Mouse (Mus musculus) embryonic facial prominence, embryonic 14.5 days (tissue): ENCODE results near the gene Brd3. TPM values are rescaled to one million over a fixed set of nuclear protein-coding genes. Genes with fewer than 3 reads are reported as not detected.

ENCODE experiments used
- ATAC-seq: fragments of 200-750 bp; cut with Nextera tagmentation; 2 replicates; pipeline ENCODE4 v1.8.0; 2017; ENCODE audit warnings: low read depth, moderate number of reproducible peaks, moderate TSS enrichment
- DNase-seq: peaks from one replicate; pipeline ENCODE4 v3.0.0-alpha.2; 2015; ENCODE audit warnings: low spot score
- H3K27ac ChIP-seq: fragments of 300-500 bp; sonication (generic); replicated peaks from 2 replicates; pipeline ENCODE4 v1.5.1; 2014; ENCODE audit warnings: low read depth, mild to moderate bottlenecking, low read length, moderate library complexity
- H3K27me3 ChIP-seq: fragments of 300-500 bp; sonication (generic); replicated peaks from 2 replicates; pipeline ENCODE4 v1.6.1; 2014; ENCODE audit warnings: low read length; ENCODE audit not compliant: control insufficient read depth, insufficient read depth
- H3K36me3 ChIP-seq: fragments of 300-500 bp; sonication (generic); 2 replicates; pipeline ENCODE4 v1.6.1; 2014; ENCODE audit warnings: low read length, mixed read lengths; ENCODE audit not compliant: control insufficient read depth, insufficient read depth
- H3K4me1 ChIP-seq: fragments of 300-500 bp; sonication (generic); 2 replicates; pipeline ENCODE4 v1.6.1; 2014; ENCODE audit warnings: antibody characterized with exemption, low read length; ENCODE audit not compliant: control insufficient read depth, insufficient read depth
- H3K4me2 ChIP-seq: fragments of 300-500 bp; sonication (generic); 2 replicates; pipeline ENCODE4 v1.6.1; 2014; ENCODE audit warnings: low read depth, mild to moderate bottlenecking, low read length, moderate library complexity, mixed read lengths
- H3K4me3 ChIP-seq: fragments of 300-500 bp; sonication (generic); 2 replicates; pipeline ENCODE4 v1.5.1; 2014; ENCODE audit warnings: low read depth, mild to moderate bottlenecking, low read length
- H3K9ac ChIP-seq: fragments of 300-500 bp; sonication (generic); 2 replicates; pipeline ENCODE4 v1.6.1; 2014; ENCODE audit warnings: low read depth, mild to moderate bottlenecking, low read length, moderate library complexity, mixed read lengths
- H3K9me3 ChIP-seq: fragments of 300-500 bp; sonication (generic); 2 replicates; pipeline ENCODE4 v1.6.1; 2016; ENCODE audit warnings: low read length; ENCODE audit not compliant: control insufficient read depth
- WGBS: fragments of 180-500 bp; shearing (Covaris S2); extraction: QIAGEN DNeasy Blood & Tissue Kit; methylation state at CpG from one replicate; pipeline ENCODE4 v1.1.7; 2014; 5-methylcytosine and 5-hydroxymethylcytosine counted together
- polyA plus RNA-seq: library from polyadenylated mRNA; unstranded; fragments of >200 nt; fragmentation: Nextera tagmentation; extraction: Ambion mirVana; gene quantifications from 2 replicates; pipeline ENCODE4 v1.2.1, GENCODE M21; 2014

Brd3 gene
- polyA plus RNA-seq, 1 experiment from 2014 or later: 131 TPM

DNA sequence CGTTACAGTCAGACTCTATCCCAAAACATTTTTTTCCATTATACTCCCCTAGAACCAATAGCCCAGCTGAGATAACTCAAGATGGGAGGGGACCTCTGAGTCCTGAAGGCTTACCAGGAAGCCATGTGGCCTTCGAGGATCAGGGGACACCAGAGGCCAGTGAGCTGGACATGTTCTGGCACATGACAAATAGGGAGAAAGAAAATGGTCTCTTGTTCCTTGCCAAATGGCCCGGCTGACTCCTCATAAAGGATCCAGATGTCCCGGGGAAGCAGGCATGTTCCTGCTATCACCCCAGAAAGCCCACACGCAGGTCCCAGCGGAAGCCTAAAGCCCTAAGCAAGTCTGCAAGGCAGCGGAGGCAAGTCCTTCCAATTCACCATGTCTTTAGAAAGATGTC lies 83.9 kb downstream of the Brd3 start:
- Histone ChIP-seq H3K27me3 (no peaks in the 10 kb centered on the region), H3K9ac (no peak overlapping the region), H3K4me1 (peaks cover 30% of the 10 kb centered on the region), H3K36me3 (no peaks in the 10 kb centered on the region), H3K9me3 (no peaks in the 10 kb centered on the region), H3K4me3 (no peak overlapping the region), H3K27ac (no peak overlapping the region), H3K4me2 (no peak overlapping the region)
- 70% methylated on average over 7 of the region's 7 CpGs for WGBS
- ATAC-seq: no peak
- DNase-seq: no peak

GRCm38 (mm10) chr2:27421293-27422068 lies 86.0 kb downstream of the Brd3 start:
- WGBS: 68% methylated on average over 20 of the region's 20 CpGs
- H3K36me3 ChIP-seq: no peaks in the 10 kb centered on the region
- peaks cover 28% of the 10 kb centered on the region for H3K4me1 ChIP-seq
- H3K27ac ChIP-seq: no peak overlapping the region
- H3K4me2 ChIP-seq: no peak overlapping the region
- H3K9me3 ChIP-seq: no peaks in the 10 kb centered on the region
- H3K4me3 ChIP-seq: no peak overlapping the region
- no peak overlapping the region for H3K9ac ChIP-seq
- DNase-seq (no peak), ATAC-seq (no peak)
- no peaks in the 10 kb centered on the region for H3K27me3 ChIP-seq

DNA sequence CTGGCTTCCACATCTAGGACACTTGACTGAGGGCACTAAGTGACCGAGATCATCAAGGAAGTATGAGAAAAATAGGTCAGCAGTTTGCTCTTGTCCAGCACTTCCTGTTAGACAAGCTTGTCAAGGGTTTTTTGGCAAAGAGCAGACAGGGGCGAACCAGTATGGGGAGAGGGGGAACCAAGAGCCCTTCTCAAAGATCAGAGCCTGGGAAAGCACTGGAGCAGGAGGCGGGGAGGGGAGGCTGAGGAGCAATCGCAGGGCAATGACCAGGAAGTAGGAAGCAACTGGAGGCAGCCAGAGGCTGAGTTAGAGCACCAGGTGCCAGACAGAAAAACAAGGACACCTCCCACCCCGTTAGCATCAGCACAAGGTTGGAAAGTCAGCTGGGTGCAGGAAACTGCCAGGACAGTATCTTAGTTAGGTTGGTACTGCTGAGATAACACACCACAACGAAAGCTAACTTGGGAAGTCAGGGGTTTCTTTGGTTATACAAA lies 88.8 kb downstream of the Brd3 start:
- Histone ChIP-seq H3K4me3 (no peak overlapping the region), H3K9me3 (no peaks in the 10 kb centered on the region), H3K4me1 (peaks cover 46% of the 10 kb centered on the region), H3K9ac (no peak overlapping the region), H3K36me3 (no peaks in the 10 kb centered on the region), H3K4me2 (no peak overlapping the region), H3K27ac (no peak overlapping the region), H3K27me3 (no peaks in the 10 kb centered on the region)
- DNase-seq (no peak), ATAC-seq (no peak)
- WGBS: 34% methylated on average over 6 of the region's 6 CpGs

DNA sequence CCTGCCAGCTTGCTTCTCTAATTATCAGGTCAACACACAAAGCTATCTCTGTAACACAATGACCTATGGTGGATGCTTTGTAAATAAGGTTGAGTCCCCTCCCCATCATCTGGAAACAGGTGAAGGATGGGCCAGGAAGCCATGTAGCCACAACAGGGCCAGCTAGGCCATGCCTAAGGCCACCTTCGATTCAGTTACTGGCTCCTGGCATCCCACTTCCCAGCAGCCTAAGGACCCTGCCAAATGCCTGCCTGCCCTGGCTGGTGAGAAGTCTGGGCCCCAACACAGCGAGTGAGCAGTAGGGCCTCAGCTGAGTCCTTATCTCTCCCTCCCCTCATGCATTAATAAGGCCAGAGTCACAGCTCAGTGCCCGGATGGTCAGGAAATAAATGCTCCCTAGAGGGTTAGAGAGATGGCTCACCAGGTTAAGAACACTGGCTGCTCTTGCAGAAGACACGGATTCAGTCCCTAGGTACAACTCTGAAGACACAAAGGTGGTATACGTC lies 89.8 kb downstream of the Brd3 start:
- WGBS: 76% methylated on average over 5 of the region's 5 CpGs
- ATAC-seq (no peak), DNase-seq (no peak)
- H3K9me3 ChIP-seq: no peaks in the 10 kb centered on the region
- H3K4me1 ChIP-seq: peaks cover 46% of the 10 kb centered on the region
- no peak overlapping the region for H3K27ac ChIP-seq
- no peak overlapping the region for H3K4me2 ChIP-seq
- no peak overlapping the region for H3K4me3 ChIP-seq
- H3K9ac ChIP-seq: no peak overlapping the region
- H3K36me3 ChIP-seq: no peaks in the 10 kb centered on the region
- H3K27me3 ChIP-seq: no peaks in the 10 kb centered on the region

DNA sequence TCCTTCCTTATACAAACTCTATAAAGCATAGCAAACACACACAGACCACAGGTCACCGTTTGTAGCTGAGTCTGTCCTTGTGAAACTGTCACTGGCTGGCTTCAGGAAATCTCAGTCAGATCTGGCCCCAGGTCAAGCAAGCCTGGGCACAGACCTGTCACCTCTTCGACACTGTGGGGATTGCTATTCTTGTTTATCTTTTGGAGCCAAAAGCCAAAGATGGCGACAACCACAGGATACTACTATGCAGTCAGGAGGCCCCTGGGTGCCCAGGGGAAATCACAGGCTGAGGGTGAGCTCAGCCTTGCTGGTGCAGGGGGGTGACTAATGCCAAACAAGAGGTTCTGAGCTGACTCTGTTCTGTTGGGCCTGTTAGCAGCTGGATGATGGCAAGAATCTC lies 91.0 kb downstream of the Brd3 start:
- no peak for ATAC-seq
- peaks cover 59% of the 10 kb centered on the region for H3K4me1 ChIP-seq
- no peak overlapping the region for H3K27ac ChIP-seq
- H3K9ac ChIP-seq: no peak overlapping the region
- no peaks in the 10 kb centered on the region for H3K27me3 ChIP-seq
- DNase-seq: no peak
- no peaks in the 10 kb centered on the region for H3K36me3 ChIP-seq
- 17% methylated on average over 3 of the region's 3 CpGs for WGBS
- H3K9me3 ChIP-seq: no peaks in the 10 kb centered on the region
- no peak overlapping the region for H3K4me2 ChIP-seq
- H3K4me3 ChIP-seq: no peak overlapping the region

DNA sequence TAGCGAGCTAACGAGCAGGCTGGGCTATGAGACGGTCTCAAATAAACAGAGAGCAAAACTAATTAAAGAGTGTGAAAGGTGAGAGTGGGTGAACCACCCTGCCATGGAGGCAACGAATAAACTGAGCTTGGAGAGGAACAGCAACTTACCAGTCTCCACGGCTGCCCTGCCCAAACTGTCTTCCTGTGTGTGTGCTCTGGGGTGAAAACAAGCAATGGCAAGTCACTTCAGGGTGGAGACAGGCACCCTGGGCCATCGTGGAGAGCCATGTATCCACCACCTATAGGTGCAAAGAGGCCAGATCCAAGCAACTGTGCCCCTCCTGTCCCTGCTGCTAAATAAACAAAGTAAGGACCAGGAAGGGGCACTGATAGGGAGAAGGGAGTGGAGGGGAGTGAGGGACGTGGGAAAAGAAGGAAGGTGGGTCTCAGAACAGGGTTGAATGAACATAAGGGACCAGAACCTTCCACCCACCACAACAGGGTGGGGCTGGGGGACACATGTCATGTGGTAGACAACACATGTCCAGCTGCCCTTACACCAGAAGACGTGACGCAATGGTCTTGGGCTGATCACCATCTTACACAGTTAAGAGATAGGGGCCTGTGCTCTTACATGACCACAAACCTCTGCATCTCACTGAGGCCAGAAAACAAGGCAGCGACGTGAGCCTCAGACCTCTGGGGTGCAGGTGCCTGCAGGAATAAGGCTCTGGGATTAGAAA lies 92.2 kb downstream of the Brd3 start:
- Histone ChIP-seq H3K27ac (no peak overlapping the region), H3K9me3 (no peaks in the 10 kb centered on the region), H3K9ac (no peak overlapping the region), H3K4me2 (no peak overlapping the region), H3K36me3 (no peaks in the 10 kb centered on the region), H3K4me1 (peaks cover 64% of the 10 kb centered on the region), H3K27me3 (no peaks in the 10 kb centered on the region), H3K4me3 (no peak overlapping the region)
- DNase-seq (no peak), ATAC-seq (no peak)
- WGBS: 65% methylated on average over 11 of the region's 11 CpGs

GRCm38 (mm10) chr2:27413936-27414657 lies 93.4 kb downstream of the Brd3 start:
- Histone ChIP-seq H3K9ac (no peak overlapping the region), H3K27me3 (no peaks in the 10 kb centered on the region), H3K4me2 (0 out of 2 replicates have a peak overlapping the region, but pooled peaks have one; percentile 6), H3K27ac (no peak overlapping the region; the same call in 1 of the 2 replicates), H3K4me1 (peaks cover 62% of the 10 kb centered on the region), H3K4me3 (no peak overlapping the region), H3K36me3 (no peaks in the 10 kb centered on the region), H3K9me3 (no peaks in the 10 kb centered on the region)
- 23% methylated on average over 16 of the region's 16 CpGs for WGBS
- ATAC-seq (peak; percentile 73), DNase-seq (peak; percentile 66)

GRCm38 (mm10) chr2:27413582-27413935 lies 93.9 kb downstream of the Brd3 start:
- H3K9ac ChIP-seq: no peak overlapping the region
- H3K4me1 ChIP-seq: peaks cover 57% of the 10 kb centered on the region
- WGBS: 56% methylated on average over 2 of the region's 2 CpGs
- H3K27ac ChIP-seq: no peak overlapping the region
- no peak overlapping the region for H3K4me2 ChIP-seq
- no peaks in the 10 kb centered on the region for H3K36me3 ChIP-seq
- no peaks in the 10 kb centered on the region for H3K27me3 ChIP-seq
- no peaks in the 10 kb centered on the region for H3K9me3 ChIP-seq
- ATAC-seq (no peak), DNase-seq (no peak)
- H3K4me3 ChIP-seq: no peak overlapping the region
